Mouse (Mus musculus) ES-E14 (cell line): Measurements from ENCODE around the gene Gcg. TPM values are rescaled to one million over a fixed set of nuclear protein-coding genes. Genes with fewer than 3 reads are reported as not detected.
A peak's percentile ranks its signal among the peaks of the same experiment; 100 is the strongest.

Experiments
- DNase-seq: peaks from one replicate; pipeline ENCODE4 v3.0.0-alpha.2; 2013; ENCODE audit warnings: low read depth, low spot score
- H3K27ac ChIP-seq: 2 replicates; pipeline ENCODE4 v1.5.1; 2012; ENCODE audit warnings: low read depth, mild to moderate bottlenecking, low read length, moderate library complexity, mixed read lengths; ENCODE audit not compliant: poor library complexity, insufficient read depth, severe bottlenecking
- H3K36me3 ChIP-seq: 2 replicates; pipeline ENCODE4 v1.6.1; 2012; ENCODE audit warnings: mild to moderate bottlenecking, low read length, moderate library complexity, mixed read lengths; ENCODE audit not compliant: control insufficient read depth, poor library complexity, insufficient read depth, severe bottlenecking
- H3K4me1 ChIP-seq, 2 experiments: fragments of 150-350 bp in 1 of 2; sonication (generic) in 1 of 2; 2 replicates each; pipeline ENCODE4 v1.6.1; 2012; ENCODE audit warnings: low read length in 2 of 2, mild to moderate bottlenecking in 1 of 2, mixed read lengths in 1 of 2; ENCODE audit not compliant: control insufficient read depth in 2 of 2, insufficient read depth in 2 of 2, poor library complexity in 1 of 2
- H3K4me3 ChIP-seq, 2 experiments: fragments of 150-350 bp in 1 of 2; sonication (generic) in 1 of 2; 2 replicates each; pipeline ENCODE4 v1.5.1; 2012; ENCODE audit warnings: low read length in 2 of 2, low read depth in 1 of 2, mild to moderate bottlenecking in 1 of 2, mixed read lengths in 1 of 2; ENCODE audit not compliant: insufficient read depth in 1 of 2, poor library complexity in 1 of 2, severe bottlenecking in 1 of 2
- H3K9ac ChIP-seq: 2 replicates; pipeline ENCODE4 v1.6.1; 2012; ENCODE audit warnings: low read depth, mild to moderate bottlenecking, low read length, mixed read lengths; ENCODE audit not compliant: poor library complexity, insufficient read depth, severe bottlenecking
- H3K9me3 ChIP-seq: fragments of 150-350 bp; sonication (generic); 2 replicates; pipeline ENCODE4 v1.6.1; 2012; ENCODE audit warnings: low read depth, mild to moderate bottlenecking, low read length; ENCODE audit not compliant: control insufficient read depth, insufficient read depth
- CHD2 ChIP-seq: IDR thresholded peaks from 2 replicates; pipeline ENCODE4 v1.6.1; 2014; ENCODE audit warnings: mild to moderate bottlenecking, low read depth, low read length, inconsistent platforms
- HCFC1 ChIP-seq: IDR thresholded peaks from 2 replicates; pipeline ENCODE4 v1.6.1; 2012; ENCODE audit warnings: low read length, inconsistent platforms, borderline replicate concordance; ENCODE audit not compliant: insufficient read depth
- MAFK ChIP-seq: IDR thresholded peaks from 2 replicates; pipeline ENCODE4 v1.6.1; 2014; ENCODE audit warnings: mild to moderate bottlenecking, low read depth, low read length, inconsistent platforms; ENCODE audit not compliant: insufficient read depth
- ZC3H11A ChIP-seq: IDR thresholded peaks from 2 replicates; pipeline ENCODE4 v1.6.1; 2012; ENCODE audit warnings: low read depth, mild to moderate bottlenecking, inconsistent platforms, low read length, borderline replicate concordance
- ZNF384 ChIP-seq: IDR thresholded peaks from 2 replicates; pipeline ENCODE4 v1.6.1; 2012; ENCODE audit warnings: low read depth, low read length, inconsistent platforms
- in situ Hi-C, 2 experiments: fragments of 600-800 bp; cut with MboI; formaldehyde crosslinking; loops; one replicate each; pipeline ENCODE4 v1.15.1; 2025; ENCODE audit warnings: low sequenced_read_pairs in 2 of 2, inconsistent platforms in 1 of 2; ENCODE audit not compliant: unreplicated experiment in 2 of 2
- total RNA-seq: library from RNA; depleted of rRNA; stranded (reverse); fragments of 300-350 nt; gene quantifications from 2 replicates; pipeline ENCODE4 v1.2.3, GENCODE M21; 2012

Gcg gene
- total RNA-seq, 1 experiment, result not detected

DNA sequence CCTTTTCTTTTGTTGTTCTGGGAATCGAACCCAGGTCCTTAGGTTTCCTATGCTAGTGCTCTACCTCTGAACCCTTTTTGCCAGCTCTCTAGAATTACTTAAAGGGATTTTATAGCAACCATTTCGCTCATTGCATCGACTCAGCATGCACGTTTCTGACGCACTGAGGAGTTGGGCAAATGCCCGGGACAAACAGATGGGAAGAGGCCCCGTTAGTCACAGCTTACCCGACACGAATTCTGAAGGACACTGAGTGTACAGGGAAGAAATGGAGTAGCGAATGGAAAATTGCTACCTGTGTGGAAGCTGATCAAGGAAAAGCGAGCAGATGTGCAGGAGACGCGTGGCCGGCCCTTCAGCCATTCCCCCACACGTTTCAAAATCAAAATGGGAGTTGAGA, 30.0 kb upstream of the Gcg start:
- no peaks in the 10 kb centered on the region for H3K4me1 ChIP-seq
- DNase-seq, result no peak
- in situ Hi-C loops, result no loop called here
- TF ChIP-seq CHD2 (no peak), MAFK (no peak), HCFC1 (no peak), ZC3H11A (no peak), ZNF384 (no peak)
- H3K36me3 ChIP-seq, result no peaks in the 10 kb centered on the region
- H3K9me3 ChIP-seq, result no peaks in the 10 kb centered on the region
- H3K4me3 ChIP-seq, result no peak overlapping the region
- no peak overlapping the region for H3K27ac ChIP-seq
- no peak overlapping the region for H3K9ac ChIP-seq

DNA sequence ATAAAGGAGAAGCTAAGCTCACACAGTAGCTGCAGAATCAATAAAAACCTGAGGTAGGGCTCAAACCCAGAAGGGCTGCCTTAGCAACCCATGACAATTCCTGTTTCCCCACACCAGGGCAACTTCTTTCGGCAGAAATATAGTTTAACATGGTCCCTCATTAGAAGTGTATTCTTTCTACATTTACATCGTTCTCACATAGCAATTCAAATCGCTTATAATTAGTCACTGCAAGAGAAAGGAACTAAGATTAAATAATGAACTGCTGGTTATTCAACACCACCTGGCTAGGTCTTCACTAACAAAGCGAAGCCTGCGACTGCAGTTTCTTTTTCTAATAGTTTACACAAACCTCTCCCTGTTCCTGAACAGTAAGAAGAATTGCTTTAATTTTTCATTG, 23.7 kb upstream of the Gcg start:
- H3K4me1 ChIP-seq, result no peaks in the 10 kb centered on the region
- no peak for TF ChIP-seq ZC3H11A
- no peaks in the 10 kb centered on the region for H3K9me3 ChIP-seq

GRCm38 (mm10) chr2:62506441-62506840, 23.0 kb upstream of the Gcg start:
- in situ Hi-C loops, result no loop called here

More for the DNA sequence above, 23.7 kb upstream of the Gcg start:
- Histone ChIP-seq H3K4me3 (no peak overlapping the region), H3K36me3 (no peaks in the 10 kb centered on the region), H3K9ac (no peak overlapping the region), H3K27ac (no peak overlapping the region)
- in situ Hi-C loops, result no loop called here
- no peak for DNase-seq

DNA sequence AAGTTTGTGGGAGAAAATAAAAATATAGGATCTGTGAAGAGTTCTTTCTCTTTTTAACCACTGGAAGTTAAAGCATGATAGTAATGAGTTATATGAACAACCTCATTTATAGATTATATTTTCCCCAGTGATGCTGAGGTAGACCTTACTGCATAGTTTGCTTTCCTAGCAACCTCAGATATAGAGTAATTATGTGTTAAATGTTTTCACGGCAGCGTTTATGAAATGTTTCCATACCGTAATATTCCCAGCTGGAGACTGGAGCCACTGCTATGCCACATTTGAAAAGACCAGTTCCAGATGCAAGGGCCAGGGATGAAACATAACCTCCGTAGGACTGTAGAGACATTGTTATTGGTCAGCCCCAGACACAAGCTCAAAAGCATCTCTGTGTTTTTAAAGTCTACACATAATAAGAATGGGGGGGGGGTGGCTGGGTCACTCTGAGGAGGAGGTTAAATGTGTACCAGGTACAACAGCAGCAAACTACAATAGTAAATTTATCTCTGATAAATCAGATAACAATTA, 20.9 kb upstream of the Gcg start:
- H3K4me3 ChIP-seq, result no peak overlapping the region
- H3K4me1 ChIP-seq, result no peaks in the 10 kb centered on the region
- in situ Hi-C loops, result no loop called here
- no peaks in the 10 kb centered on the region for H3K9me3 ChIP-seq
- no peak overlapping the region for H3K9ac ChIP-seq
- no peaks in the 10 kb centered on the region for H3K36me3 ChIP-seq
- no peak overlapping the region for H3K27ac ChIP-seq
- TF ChIP-seq CHD2 (no peak), MAFK (no peak), HCFC1 (no peak), ZNF384 (no peak), ZC3H11A (no peak)
- no peak for DNase-seq

More at GRCm38 (mm10) chr2:62506441-62506840, 23.0 kb upstream of the Gcg start:
- H3K9me3 ChIP-seq, result no peaks in the 10 kb centered on the region
- H3K9ac ChIP-seq, result no peak overlapping the region
- no peak for TF ChIP-seq HCFC1
- TF ChIP-seq ZNF384, result peak; percentile 77
- no peak overlapping the region for H3K4me3 ChIP-seq
- DNase-seq, result peak; percentile 47
- no peak overlapping the region for H3K27ac ChIP-seq
- H3K4me1 ChIP-seq, result no peaks in the 10 kb centered on the region
- no peaks in the 10 kb centered on the region for H3K36me3 ChIP-seq

DNA sequence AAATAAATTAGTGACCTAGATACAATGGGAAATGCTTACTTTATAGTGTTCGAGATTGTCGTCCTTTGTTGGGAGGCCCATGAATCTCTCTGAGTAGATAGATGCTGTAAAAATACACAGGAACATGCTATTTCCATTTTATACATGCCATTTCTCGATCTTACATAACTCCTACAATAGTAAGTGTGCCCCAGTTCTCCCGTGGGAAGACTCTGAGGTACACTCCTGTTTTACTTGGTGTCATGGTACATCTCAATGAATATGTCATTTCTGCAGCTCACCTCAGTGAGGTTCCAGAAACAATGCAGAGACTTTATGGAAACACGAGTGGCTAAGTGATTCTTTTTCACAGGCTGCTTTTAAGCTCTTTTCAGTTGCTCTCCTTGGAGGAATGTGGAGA, 19.9 kb upstream of the Gcg start:
- in situ Hi-C loops, result no loop called here
- TF ChIP-seq CHD2 (no peak), ZNF384 (no peak), MAFK (no peak), ZC3H11A (no peak), HCFC1 (no peak)
- DNase-seq, result no peak
- Histone ChIP-seq H3K9me3 (no peaks in the 10 kb centered on the region), H3K27ac (no peak overlapping the region), H3K4me1 (no peaks in the 10 kb centered on the region), H3K36me3 (no peaks in the 10 kb centered on the region), H3K9ac (no peak overlapping the region), H3K4me3 (no peak overlapping the region)
